Mouse (Mus musculus): ENCODE results near the gene Ide.

DNA sequence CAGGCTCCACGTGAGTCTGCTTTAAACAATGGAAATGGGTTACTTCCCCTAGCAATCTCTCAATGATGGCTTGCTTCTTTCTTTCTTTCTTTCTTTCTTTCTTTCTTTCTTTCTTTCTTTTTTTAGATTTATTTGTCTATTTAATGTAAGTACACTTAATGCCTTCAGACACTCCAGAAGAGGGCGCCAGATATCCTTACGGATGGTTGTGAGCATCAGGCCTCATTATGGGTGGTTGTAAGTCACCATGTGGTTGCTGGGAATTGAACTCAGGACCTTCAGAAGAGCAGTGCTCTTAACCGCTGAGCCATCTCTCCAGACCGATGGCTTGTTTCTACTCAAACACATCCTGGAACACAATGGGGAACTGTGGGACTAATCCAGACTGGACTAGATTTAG is 96.5 kb downstream of the Ide start:
- TF ChIP-seq POLR2A (IDR thresholded peaks at IDR 0.05; ENCODE audit: low read depth, low read length) (no peak), CTCF (conservative IDR thresholded peaks at IDR 0.05; ENCODE audit: insufficient read depth, insufficient read length, low read depth, low read length) (peak; percentile 18; the same call in 1 of the 2 replicates)
